Comparison of ENCODE assay signal across 18 mouse cellular contexts in the genomic region with DNA sequence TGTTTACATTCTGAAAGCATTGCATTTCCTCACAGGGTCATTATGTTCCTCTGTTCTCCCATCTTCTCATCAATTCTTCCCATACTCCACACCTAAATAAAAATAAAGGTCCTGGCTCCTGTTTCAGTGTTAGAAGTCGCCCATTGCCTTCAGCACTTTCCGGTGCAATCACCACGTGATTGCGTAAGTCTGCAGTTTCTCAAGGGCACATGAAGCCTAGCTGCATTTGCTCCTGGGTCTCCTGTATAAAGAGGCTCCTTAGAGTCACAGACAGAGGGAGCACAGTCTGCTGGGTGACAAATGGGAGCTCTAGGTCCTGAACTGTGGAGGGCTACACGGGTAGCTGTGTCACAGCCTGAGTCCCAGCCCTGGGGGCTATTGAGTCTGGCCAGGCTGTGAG. TPM values are rescaled to one million over a fixed set of nuclear protein-coding genes. Genes with fewer than 3 reads are reported as not detected.
DNase-seq lines count a peak whose midpoint lies in the region; ATAC-seq lines count a peak whose summit lies in the region.
"Had no signal": no experiment of that assay in that cellular context is flagged by ENCODE, and none has a peak within 500 bp of the region (broad histone marks: within the 10 kb centered on the region; RNA-seq: fewer than 3 reads in every experiment).

No protein-coding gene starts in this region.

- H3K9me3 ChIP-seq in liver, embryonic 12.5 days (replicated peaks) = no peaks in the 10 kb centered on the region
- H3K9me3 ChIP-seq in liver, embryonic 11.5 days (ENCODE audit: control insufficient read depth, low read length) = no peaks in the 10 kb centered on the region
- no peaks in the 10 kb centered on the region for H3K9me3 ChIP-seq in neural tube, embryonic 14.5 days (ENCODE audit: control insufficient read depth, low read length)
- H3K9me3 ChIP-seq: embryonic facial prominence, embryonic 13.5 days; G1E; limb, embryonic 12.5 days; midbrain, embryonic 15.5 days had no signal

- ATAC-seq in liver, embryonic 12.5 days = no peak
- no peak for ATAC-seq in liver, embryonic 11.5 days (replicated peaks; ENCODE audit: low FRiP score)
- peak; percentile 38; the same call in 1 of the 2 replicates for ATAC-seq in neural tube, embryonic 14.5 days (ENCODE audit: low read depth)
- ATAC-seq: forebrain, embryonic 14.5 days; midbrain, embryonic 15.5 days had no signal

- peaks cover 76% of the 10 kb centered on the region for H3K36me3 ChIP-seq in liver, embryonic 12.5 days
- H3K36me3 ChIP-seq in liver, embryonic 11.5 days (ENCODE audit: control insufficient read depth, insufficient read depth, low read length) = peaks cover 4% of the 10 kb centered on the region; the same call in 1 of the 2 replicates
- peaks cover 7% of the 10 kb centered on the region for H3K36me3 ChIP-seq in neural tube, embryonic 14.5 days (ENCODE audit: control insufficient read depth, insufficient read depth, low read length)
- H3K36me3 ChIP-seq: midbrain, embryonic 15.5 days had no signal

- no peaks in the 10 kb centered on the region for H3K27me3 ChIP-seq in liver, embryonic 12.5 days (replicated peaks)
- H3K27me3 ChIP-seq in liver, embryonic 11.5 days (replicated peaks; ENCODE audit: control insufficient read depth, insufficient read depth, low read length) = no peaks in the 10 kb centered on the region
- H3K27me3 ChIP-seq in neural tube, embryonic 14.5 days (ENCODE audit: control insufficient read depth, insufficient read depth, low read length) = no peaks in the 10 kb centered on the region
- H3K27me3 ChIP-seq: embryonic facial prominence, embryonic 13.5 days; limb, embryonic 12.5 days; midbrain, embryonic 15.5 days had no signal

- H3K4me1 ChIP-seq in liver, embryonic 12.5 days = peaks cover 16% of the 10 kb centered on the region; the same call in 1 of the 2 replicates
- H3K4me1 ChIP-seq in liver, embryonic 11.5 days (replicated peaks; ENCODE audit: control insufficient read depth, insufficient read depth, low read length) = no peaks in the 10 kb centered on the region; the same call in 1 of the 2 replicates
- H3K4me1 ChIP-seq in neural tube, embryonic 14.5 days (ENCODE audit: control insufficient read depth, insufficient read depth, low read length) = no peaks in the 10 kb centered on the region
- H3K4me1 ChIP-seq: limb, embryonic 12.5 days; midbrain, embryonic 15.5 days had no signal

- no peak overlapping the region for H3K4me3 ChIP-seq in liver, embryonic 12.5 days
- H3K4me3 ChIP-seq in liver, embryonic 11.5 days (ENCODE audit: low read depth, low read length) = no peak overlapping the region
- H3K4me3 ChIP-seq in neural tube, embryonic 14.5 days (ENCODE audit: low read depth, low read length) = no peak overlapping the region
- H3K4me3 ChIP-seq: embryonic facial prominence, embryonic 13.5 days; limb, embryonic 12.5 days; midbrain, embryonic 15.5 days had no signal

- peak; percentile 1 for DNase-seq in cerebellum, adult 9-11 months
- DNase-seq in cerebellum, adult 18-20 months = no peak
- DNase-seq in liver, embryonic 11.5 days (ENCODE audit: low spot score) = no peak
- DNase-seq in brain, adult 2 months (ENCODE audit: low read depth, low spot score) = peak; percentile 10
- DNase-seq in thymus, postnatal 25 days = no peak
- DNase-seq: gastrocnemius, postnatal 10 days; heart, postnatal 36 days; kidney, adult 11 months; lung, postnatal 14 days; right cerebral cortex, adult 18-20 months; spleen, adult 18-20 months had no signal

- no peak overlapping the region for H3K4me2 ChIP-seq in liver, embryonic 12.5 days
- H3K4me2 ChIP-seq in liver, embryonic 11.5 days = no peak overlapping the region
- H3K4me2 ChIP-seq in neural tube, embryonic 14.5 days (ENCODE audit: low read depth, low read length) = no peak overlapping the region
- H3K4me2 ChIP-seq: embryonic facial prominence, embryonic 13.5 days; limb, embryonic 12.5 days; midbrain, embryonic 15.5 days had no signal

- H3K27ac ChIP-seq in liver, embryonic 12.5 days = peak overlapping the region; percentile 37; the same call in 1 of the 2 replicates
- H3K27ac ChIP-seq in liver, embryonic 11.5 days (ENCODE audit: low read depth, low read length) = no peak overlapping the region
- H3K27ac ChIP-seq in neural tube, embryonic 14.5 days (ENCODE audit: low read depth, low read length) = no peak overlapping the region
- H3K27ac ChIP-seq: embryonic facial prominence, embryonic 13.5 days; limb, embryonic 12.5 days; midbrain, embryonic 15.5 days had no signal

- no peak overlapping the region for H3K9ac ChIP-seq in liver, embryonic 12.5 days
- H3K9ac ChIP-seq in liver, embryonic 11.5 days (ENCODE audit: low read depth, low read length) = no peak overlapping the region
- H3K9ac ChIP-seq in neural tube, embryonic 14.5 days (replicated peaks; ENCODE audit: low read depth, low read length) = no peak overlapping the region
- H3K9ac ChIP-seq: embryonic facial prominence, embryonic 13.5 days; limb, embryonic 12.5 days; midbrain, embryonic 15.5 days had no signal

- WGBS in liver, embryonic 12.5 days (ENCODE audit: insufficient replicate concordance) = 46% methylated on average over 5 of the region's 5 CpGs
- 60% methylated on average over 5 of the region's 5 CpGs for WGBS in liver, embryonic 11.5 days
- WGBS in neural tube, embryonic 14.5 days = 77% methylated on average over 5 of the region's 5 CpGs

RNA-seq across cellular contexts. Expression of gene Klhl25, which starts 24.1 kb away (rescaled TPM):
- polyA plus RNA-seq in liver, embryonic 12.5 days (2016; fragmentation: Nextera tagmentation; extraction: Ambion mirVana) = 12.1 and 12.2 TPM in 2 replicates
- 11.6 and 12.9 TPM in 2 replicates for polyA plus RNA-seq in liver, embryonic 11.5 days (2014; fragmentation: Nextera tagmentation; extraction: Ambion mirVana)
- 22.1 and 23.3 TPM in 2 replicates for polyA plus RNA-seq in neural tube, embryonic 14.5 days (2014; fragmentation: Nextera tagmentation; extraction: Ambion mirVana)

Comparison
In these comparisons a context has a peak if more than half of its experiments do, and no peak if none do; other contexts are left out.
1. DNase-seq: peak in cerebellum, adult 9-11 months (single experiment) and brain, adult 2 months (single experiment); none in cerebellum, adult 18-20 months (0 of 2), liver, embryonic 11.5 days (single experiment) and thymus, postnatal 25 days (single experiment).